Mouse (Mus musculus): ENCODE results near the gene Scrg1. TPM values are rescaled to one million over a fixed set of nuclear protein-coding genes. Genes with fewer than 3 reads are reported as not detected.

Scrg1 gene
- total and polyA plus RNA-seq, 3 experiments = not detected

- no peak for DNase-seq (ENCODE audit: low read depth, low spot score)
- Histone ChIP-seq H3K36me3 (ENCODE audit: control insufficient read depth in 1 of 2, insufficient read depth in 2 of 2, low read length in 2 of 2) (no peaks in the 10 kb centered on the region), H3K79me2 (ENCODE audit: control insufficient read depth, insufficient read depth, low read length, poor library complexity) (no peaks in the 10 kb centered on the region), H3K27me3 (ENCODE audit: control insufficient read depth in 1 of 2, insufficient read depth in 2 of 2, low read length in 2 of 2) (peaks cover 0 to 2% of the 10 kb centered on the region in 2 experiments; a peak in 2 of 4 replicates), H3K9ac (ENCODE audit: control insufficient read depth, low read depth, low read length, poor library complexity, severe bottlenecking) (no peak overlapping the region), H3K4me1 (ENCODE audit: control insufficient read depth in 1 of 2, insufficient read depth in 2 of 2, low read length in 2 of 2) (no peaks in the 10 kb centered on the region), H3K9me3 (replicated peaks; ENCODE audit: insufficient read depth, low read length) (no peaks in the 10 kb centered on the region), H3K27ac (ENCODE audit: control insufficient read depth, low read depth, low read length) (no peak overlapping the region), H3K4me3 (ENCODE audit: control insufficient read depth in 1 of 2, insufficient read depth in 1 of 2, low read depth in 2 of 2, low read length in 2 of 2) (no peak overlapping the region)
- no peak for TF ChIP-seq CHD2 (IDR thresholded peaks at IDR 0.05; ENCODE audit: low read length)
- no peak for TF ChIP-seq GATA1 (IDR thresholded peaks at IDR 0.05; ENCODE audit: low read depth, low read length)
- no peak for TF ChIP-seq KAT2A (conservative IDR thresholded peaks at IDR 0.05; ENCODE audit: low read depth, low read length)
- TF ChIP-seq HCFC1 (IDR thresholded peaks at IDR 0.05; ENCODE audit: low read depth, low read length) = no peak
- TF ChIP-seq EP300 (IDR thresholded peaks at IDR 0.05; ENCODE audit: low read depth in 1 of 2, low read length in 2 of 2) = no peak
- TF ChIP-seq GABPA (IDR thresholded peaks at IDR 0.05; ENCODE audit: low read depth, low read length) = no peak
- no peak for TF ChIP-seq ZMIZ1 (IDR thresholded peaks at IDR 0.05; ENCODE audit: low read depth, low read length)
These were observed 38.9 kb upstream of the Scrg1 start for GRCm38 (mm10) chr8:57416827-57417226.

- Histone ChIP-seq H3K9ac (ENCODE audit: control insufficient read depth, low read depth, low read length, poor library complexity, severe bottlenecking) (no peak overlapping the region), H3K4me1 (ENCODE audit: control insufficient read depth in 1 of 2, insufficient read depth in 2 of 2, low read length in 2 of 2) (peaks cover 0 to 5% of the 10 kb centered on the region in 2 experiments; a peak in 2 of 4 replicates), H3K36me3 (ENCODE audit: control insufficient read depth in 1 of 2, insufficient read depth in 2 of 2, low read length in 2 of 2) (peaks cover 0 to 8% of the 10 kb centered on the region in 2 experiments; a peak in 2 of 4 replicates), H3K27ac (ENCODE audit: control insufficient read depth, low read depth, low read length) (no peak overlapping the region), H3K4me3 (ENCODE audit: control insufficient read depth in 1 of 2, insufficient read depth in 1 of 2, low read depth in 2 of 2, low read length in 2 of 2) (no peak overlapping the region), H3K79me2 (ENCODE audit: control insufficient read depth, insufficient read depth, low read length, poor library complexity) (no peaks in the 10 kb centered on the region), H3K27me3 (ENCODE audit: control insufficient read depth in 1 of 2, insufficient read depth in 2 of 2, low read length in 2 of 2) (peaks cover 0 to 1% of the 10 kb centered on the region in 2 experiments; a peak in 2 of 4 replicates), H3K9me3 (replicated peaks; ENCODE audit: insufficient read depth, low read length) (no peaks in the 10 kb centered on the region)
- DNase-seq (ENCODE audit: low read depth, low spot score) = peak; percentile 64
- TF ChIP-seq RAD21 (IDR thresholded peaks at IDR 0.05; ENCODE audit: low read depth, low read length) (peak; percentile 63), BHLHE40 (IDR thresholded peaks at IDR 0.05; ENCODE audit: borderline replicate concordance, low read depth, low read length) (no peak), NELFE (IDR thresholded peaks at IDR 0.05; ENCODE audit: low read depth, low read length) (no peak), KAT2A (conservative IDR thresholded peaks at IDR 0.05; ENCODE audit: low read depth, low read length) (no peak), ZC3H11A (IDR thresholded peaks at IDR 0.05; ENCODE audit: low read depth, low read length) (peak; percentile 48), ZNF384 (IDR thresholded peaks at IDR 0.05; ENCODE audit: low read depth, low read length) (peak; percentile 90), TCF12 (IDR thresholded peaks at IDR 0.05; ENCODE audit: low read depth, low read length) (no peak), CTCF (IDR thresholded peaks at IDR 0.05 in 2 of 3, conservative IDR thresholded peaks at IDR 0.05 in 1 of 3; ENCODE audit: control insufficient read depth in 1 of 3, insufficient read depth in 1 of 3, low read depth in 2 of 3, low read length in 3 of 3, poor library complexity in 1 of 3, severe bottlenecking in 1 of 3) (peak in 2 of 3 experiments; percentile 27 to 63; a peak in 3 of 6 replicates), SMC3 (IDR thresholded peaks at IDR 0.05; ENCODE audit: low read depth, low read length) (peak; percentile 66), GATA1 (IDR thresholded peaks at IDR 0.05; ENCODE audit: low read depth, low read length) (no peak)
These were observed 29.6 kb upstream of the Scrg1 start for GRCm38 (mm10) chr8:57426074-57426473.
